Mouse (Mus musculus): ENCODE measurements around the gene Hes5.

DNA sequence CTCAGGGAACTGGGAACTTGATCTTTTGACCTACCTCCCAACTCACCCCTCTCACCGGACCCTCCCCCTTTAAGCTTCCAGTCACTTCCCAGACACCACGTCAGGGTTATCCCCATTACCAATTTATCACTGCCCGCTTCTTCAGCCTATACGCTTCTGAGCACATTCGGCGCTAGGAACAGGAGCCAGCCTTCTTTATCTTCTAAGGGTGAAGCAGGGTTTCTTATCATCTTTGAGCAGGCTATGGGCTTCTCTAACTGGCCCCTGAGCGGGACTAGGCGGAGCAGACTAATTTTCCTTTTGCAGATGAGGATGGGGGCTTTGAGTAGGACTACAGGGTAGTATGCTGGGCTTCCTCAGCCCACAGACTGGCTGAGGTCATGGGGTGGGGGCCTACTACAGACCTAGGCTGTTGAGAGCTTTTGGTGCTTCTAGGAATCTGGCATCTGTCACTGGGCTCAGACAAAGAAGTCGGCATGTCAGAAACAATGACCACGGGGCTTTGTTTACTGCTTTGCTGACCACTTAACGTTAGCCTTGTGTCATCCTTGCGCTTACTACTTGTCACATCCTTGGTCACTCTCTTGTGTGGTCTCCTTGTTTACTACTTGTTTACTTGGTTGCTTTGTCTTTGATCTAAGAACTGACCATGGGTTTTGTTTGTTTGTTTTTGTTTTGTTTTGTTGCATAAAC is 32.2 kb upstream of the Hes5 start, which contains the start of gene Tnfrsf14:
- TF ChIP-seq CTCF (IDR thresholded peaks at IDR 0.05; ENCODE audit: low read depth) (0 out of 2 replicates have a peak, but pooled peaks have one; percentile 1), EP300 (IDR thresholded peaks at IDR 0.05; ENCODE audit: low read depth) (peak; percentile 96)

Data from liver, postnatal 0 days (tissue).